Mouse (Mus musculus): ENCODE measurements at regions not wholly inside any gene's neighbourhood (a gene's known extent, or its start where the extent isn't known, plus 50 kb on each side); places are given as distances from the start of the nearest gene placed in this dataset.
A peak's percentile ranks its signal among the peaks of the same experiment; 100 is the strongest.

DNA sequence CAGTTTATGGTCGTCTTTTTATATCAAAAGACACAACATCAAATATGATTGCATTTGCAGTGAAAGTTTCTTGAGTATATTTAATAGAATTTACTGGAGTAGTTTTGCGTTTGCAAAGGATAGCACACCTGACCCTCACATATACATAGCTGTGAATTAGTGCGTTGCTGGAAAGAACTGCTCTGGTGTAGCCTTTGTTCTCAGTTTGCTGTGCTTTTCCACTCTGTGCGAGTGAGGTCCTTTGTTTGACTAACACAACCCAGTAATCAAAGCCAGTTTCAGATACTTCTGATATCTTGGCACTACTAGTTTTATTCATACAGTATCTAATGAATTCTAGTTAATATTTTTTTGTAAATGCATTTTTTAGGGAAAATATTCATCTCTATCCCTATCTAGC lies 84.7 kb downstream of the Trim52 start:
- DNase-seq: no peak
- intact Hi-C loops (cut with DNase I): no loop called here

- intact Hi-C loops (cut with DNase I): no loop called here
- DNase-seq: no peak
Measured at GRCm38 (mm10) chr14:106193583-106193982, 87.6 kb downstream of the Trim52 start.

GRCm38 (mm10) chr14:106194104-106194503 lies 88.1 kb downstream of the Trim52 start:
- intact Hi-C loops (cut with DNase I): no loop called here
- no peak for DNase-seq

- no peak for DNase-seq
- intact Hi-C loops (cut with DNase I): no loop called here
Measured at GRCm38 (mm10) chr14:106197826-106198225, 91.8 kb downstream of the Trim52 start.

DNA sequence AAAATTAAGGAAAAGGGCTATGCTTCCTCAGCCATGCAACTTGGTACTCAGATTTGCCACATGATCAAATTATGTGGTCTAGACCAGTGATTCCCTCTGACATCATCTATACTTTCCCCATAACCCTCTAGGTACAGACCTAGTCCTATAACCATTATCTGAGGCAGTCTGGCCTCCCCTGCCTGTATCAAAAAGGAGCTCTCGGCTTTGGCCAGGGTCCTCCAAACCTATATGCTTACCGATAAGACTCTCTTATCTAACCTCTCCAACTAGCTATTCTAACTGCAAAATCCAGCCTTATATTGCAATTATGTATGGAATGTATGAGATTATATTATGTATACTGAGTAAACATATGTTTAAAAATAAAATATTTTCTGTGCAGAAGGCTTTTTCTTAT lies 93.1 kb downstream of the Trim52 start:
- intact Hi-C loops (cut with DNase I): no loop called here
- DNase-seq: no peak

- intact Hi-C loops (cut with DNase I): no loop called here
Measured at GRCm38 (mm10) chr14:106199536-106200319, 93.7 kb downstream of the Trim52 start.

GRCm38 (mm10) chr14:106211062-106211461 lies 105.1 kb downstream of the Trim52 start:
- intact Hi-C loops (cut with DNase I): loop anchor here (5.0 kb wide), 1 partner anchor 314 kb away; the partner anchor contains the start of gene Spry2
- DNase-seq: no peak

More at GRCm38 (mm10) chr14:106199536-106200319, 93.7 kb downstream of the Trim52 start:
- DNase-seq: no peak

DNA sequence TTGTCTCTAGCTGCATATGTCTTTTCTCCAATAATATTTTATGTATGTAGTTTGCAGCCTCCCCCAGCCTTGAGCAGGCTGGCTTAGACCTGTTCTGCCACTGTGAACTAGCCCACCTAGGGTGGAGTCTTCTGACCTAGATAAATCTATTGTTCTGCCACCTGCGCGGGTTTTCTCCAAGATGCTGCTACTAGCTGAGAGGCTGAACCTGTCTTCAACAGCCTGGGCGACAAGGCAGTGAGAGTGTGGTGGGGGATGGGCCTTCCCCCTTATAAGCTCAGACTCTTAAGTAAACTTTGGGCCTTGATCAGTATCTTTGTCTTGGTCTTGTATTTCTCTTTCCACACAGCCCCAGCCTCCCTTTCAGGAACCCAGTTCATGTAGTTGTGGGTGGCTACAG lies 111.7 kb downstream of the Trim52 start:
- no peak for DNase-seq
- intact Hi-C loops (cut with DNase I): no loop called here

DNA sequence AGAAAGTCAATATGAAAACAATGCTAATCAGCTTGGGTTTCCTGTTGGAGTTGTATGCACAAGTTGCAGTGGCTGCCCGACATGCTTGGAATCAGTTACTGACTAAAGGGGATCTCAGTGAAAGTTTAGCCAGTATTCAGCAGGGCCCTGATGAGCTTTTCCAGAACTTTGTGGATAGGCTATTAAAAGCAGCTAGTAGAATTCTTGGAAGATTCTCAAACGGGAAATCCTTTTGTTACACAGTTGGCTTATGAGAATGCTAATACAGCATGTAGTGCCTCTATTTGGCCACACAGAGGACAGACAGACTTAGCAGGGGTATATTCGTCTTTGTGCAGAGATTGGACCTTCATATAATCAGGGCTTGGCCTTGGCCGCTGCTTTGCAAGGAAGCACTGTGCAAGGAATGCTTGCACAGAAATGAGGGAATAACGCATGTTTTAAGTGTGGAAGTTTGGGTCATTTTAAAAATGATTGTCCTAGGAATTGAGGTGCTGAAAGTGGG lies 113.3 kb downstream of the Trim52 start:
- peak in 1 of 2 experiments; percentile 11 for DNase-seq
- intact Hi-C loops (cut with DNase I): no loop called here

- no peak for DNase-seq
Measured at GRCm38 (mm10) chr14:106225401-106225800, 119.4 kb downstream of the Trim52 start.

DNA sequence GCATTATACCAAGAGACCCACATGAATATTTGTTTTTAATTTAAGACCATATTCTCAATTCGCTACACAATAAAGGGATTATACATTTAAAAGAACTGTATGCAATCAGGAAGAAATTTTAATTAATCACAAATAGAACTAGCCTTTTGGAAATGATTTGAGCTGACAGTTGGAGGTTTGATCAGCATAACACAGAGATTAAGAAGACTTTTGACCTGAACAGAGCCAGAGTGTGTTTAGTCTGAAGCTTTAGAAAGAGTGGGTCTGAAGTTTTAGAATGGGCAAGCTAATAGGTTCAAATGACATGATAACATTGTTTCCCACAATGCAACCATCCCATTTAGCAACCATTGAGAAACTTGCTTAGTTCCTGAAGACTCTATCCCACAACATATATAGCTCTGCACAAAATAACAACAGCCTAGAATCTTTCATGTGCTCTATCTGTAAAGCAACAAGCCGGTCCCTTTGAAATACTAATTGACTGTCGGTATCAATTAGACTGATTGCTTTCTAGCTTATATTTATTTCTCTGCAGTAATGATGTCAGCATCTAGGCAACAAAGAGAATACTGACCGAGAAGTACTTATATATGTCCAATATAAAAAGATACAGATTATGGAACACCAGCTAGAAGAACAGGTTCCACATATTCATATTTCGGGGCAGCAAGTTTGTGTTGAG lies 135.9 kb downstream of the Trim52 start:
- DNase-seq: no peak
- intact Hi-C loops (cut with DNase I): no loop called here

More at GRCm38 (mm10) chr14:106225401-106225800, 119.4 kb downstream of the Trim52 start:
- intact Hi-C loops (cut with DNase I): no loop called here

DNA sequence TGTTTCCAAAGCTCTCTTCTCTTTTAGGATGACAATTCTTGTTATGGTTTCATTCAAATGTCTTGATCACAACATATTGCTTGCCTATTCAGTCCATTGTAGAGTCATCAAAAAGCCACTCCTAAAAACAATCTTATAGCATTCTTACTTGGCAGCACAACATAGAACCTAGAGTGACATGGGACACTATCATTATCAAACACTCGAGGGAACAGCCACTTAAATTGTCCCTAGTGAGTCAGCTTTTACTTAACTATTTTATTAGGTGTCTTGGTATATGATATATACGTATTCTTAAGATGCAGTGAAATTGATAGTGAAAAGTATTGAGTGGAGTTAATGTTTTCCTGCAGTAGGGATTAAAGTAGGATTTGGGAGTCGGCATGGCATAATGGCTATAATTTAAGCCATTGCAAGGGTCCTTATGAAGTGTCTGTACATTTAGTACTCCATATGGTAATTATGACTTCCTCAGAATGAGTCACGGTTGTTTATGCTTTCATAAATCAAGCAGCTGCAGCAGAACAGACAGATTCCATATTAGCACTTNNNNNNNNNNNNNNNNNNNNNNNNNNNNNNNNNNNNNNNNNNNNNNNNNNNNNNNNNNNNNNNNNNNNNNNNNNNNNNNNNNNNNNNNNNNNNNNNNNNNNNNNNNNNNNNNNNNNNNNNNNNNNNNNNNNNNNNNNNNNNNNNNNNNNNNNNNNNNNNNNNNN lies 153.6 kb downstream of the Trim52 start:
- no peak for DNase-seq
- intact Hi-C loops (cut with DNase I): no loop called here

DNA sequence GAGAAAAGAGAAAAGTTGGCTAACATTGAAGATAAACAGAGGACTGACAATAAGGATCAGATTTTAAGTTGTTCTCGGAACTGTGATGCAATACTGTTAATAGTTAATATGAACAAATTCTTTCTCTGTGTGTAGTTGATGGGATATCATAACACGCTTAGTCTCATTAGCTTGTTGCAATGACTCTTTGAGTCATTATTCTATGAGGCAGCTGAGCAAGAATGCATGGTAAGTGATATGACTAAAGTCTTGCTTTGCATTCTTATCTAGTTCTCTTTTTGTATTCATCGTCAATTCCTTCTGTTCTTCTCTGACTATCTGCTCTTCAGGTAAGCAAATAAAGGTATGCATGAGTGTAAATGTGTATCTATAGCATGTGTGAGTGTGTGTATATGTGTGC lies 159.3 kb downstream of the Trim52 start:
- intact Hi-C loops (cut with DNase I): no loop called here
- no peak for DNase-seq

GRCm38 (mm10) chr14:106267679-106268561 lies 161.9 kb downstream of the Trim52 start:
- no peak for DNase-seq
- intact Hi-C loops (cut with DNase I): no loop called here

DNA sequence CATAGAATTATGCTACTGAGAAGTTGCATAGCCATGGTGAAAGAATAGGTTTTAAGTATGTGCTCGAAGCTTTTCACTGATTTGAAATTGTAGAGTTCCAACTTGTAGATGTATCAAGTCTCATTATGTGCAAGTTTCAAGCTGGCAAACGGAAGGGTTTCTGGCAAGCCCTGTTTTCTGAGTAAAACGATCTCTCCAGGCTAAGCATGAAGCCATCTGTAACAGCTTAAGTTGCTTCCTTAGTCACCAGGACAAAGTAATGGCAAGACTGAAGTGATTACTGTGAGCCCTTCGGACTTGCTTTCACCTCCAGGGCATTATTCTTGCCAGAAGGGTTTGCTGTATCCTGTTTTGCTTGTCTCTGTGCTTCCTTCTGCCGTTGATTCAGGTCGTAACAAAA lies 163.7 kb downstream of the Trim52 start:
- DNase-seq: no peak
- intact Hi-C loops (cut with DNase I): no loop called here

GRCm38 (mm10) chr14:106313558-106313957 lies 207.6 kb downstream of the Trim52 start:
- DNase-seq: no peak
- intact Hi-C loops (cut with DNase I): no loop called here

- peak in 1 of 2 experiments; percentile 1 for DNase-seq
- intact Hi-C loops (cut with DNase I): no loop called here
Measured at GRCm38 (mm10) chr14:106314079-106314551, 208.1 kb downstream of the Trim52 start.

GRCm38 (mm10) chr14:106318767-106319166 lies 212.8 kb downstream of the Trim52 start:
- DNase-seq: no peak
- intact Hi-C loops (cut with DNase I): no loop called here

- intact Hi-C loops (cut with DNase I): no loop called here
- DNase-seq: no peak
Measured at GRCm38 (mm10) chr14:106327653-106328283, 221.8 kb downstream of the Trim52 start.
